Mouse (Mus musculus): ENCODE results near the gene Extl1.

DNA sequence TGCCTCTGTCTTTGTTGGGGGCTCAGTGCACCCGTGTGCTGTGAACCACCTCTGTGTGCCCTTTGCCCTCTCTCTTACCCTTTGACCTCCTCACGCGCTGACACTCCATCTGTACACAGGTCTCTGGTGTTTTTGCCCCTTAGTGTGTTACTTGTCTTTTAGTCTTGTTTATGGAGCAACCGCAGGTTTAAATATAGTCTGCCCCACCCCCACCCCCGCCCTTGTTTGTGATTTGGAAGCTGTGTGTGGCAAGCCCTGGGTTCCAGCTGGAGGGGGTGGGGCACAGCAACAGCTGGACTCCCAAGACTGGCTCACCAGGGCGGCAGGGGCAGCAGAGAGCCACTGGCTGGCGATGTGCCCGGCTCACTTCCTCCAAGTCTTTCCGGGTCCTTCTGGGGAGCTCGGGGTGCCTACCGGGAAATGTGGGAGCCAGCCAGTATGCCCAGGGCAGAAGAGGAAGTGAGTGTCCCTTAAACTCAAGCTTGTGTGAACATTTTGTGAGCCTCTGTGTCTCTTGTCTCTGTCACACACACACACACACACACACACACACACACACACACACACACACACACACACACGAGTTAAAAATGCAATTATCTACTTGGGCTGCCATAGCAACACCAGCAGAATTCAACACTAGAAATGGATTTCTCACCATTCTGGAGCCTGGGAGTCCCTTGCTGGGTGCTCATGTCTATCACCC, 76.1 kb downstream of the Extl1 start:
- TF ChIP-seq GATA1 (IDR thresholded peaks at IDR 0.05; ENCODE audit: low read length) (no peak), TAL1 (IDR thresholded peaks at IDR 0.05; ENCODE audit: low read length) (no peak)
